Mouse (Mus musculus) gastrocnemius, postnatal 4 days (tissue): Measurements from ENCODE around the gene Dctn3. TPM values are rescaled to one million over a fixed set of nuclear protein-coding genes. Genes with fewer than 3 reads are reported as not detected.
"Not testable (repeated sequence)": the region's sequence is repeated elsewhere in the genome, so short reads cannot be mapped to it uniquely, and the experiment has no call there.

Experiments
- DNase-seq, 2 experiments: peaks; one replicate each; pipeline ENCODE4 v3.0.0; 2021 to 2022; ENCODE audit warnings: low spot score in 2 of 2, mixed read lengths in 2 of 2
- total RNA-seq, 2 experiments: library from RNA; stranded (reverse); gene quantifications; 2 replicates each; pipeline ENCODE4 v1.2.3; 2021

Gene Dctn3
- total RNA-seq, 2 experiments from 2014 or later = 49.8 to 52.9 TPM

DNA sequence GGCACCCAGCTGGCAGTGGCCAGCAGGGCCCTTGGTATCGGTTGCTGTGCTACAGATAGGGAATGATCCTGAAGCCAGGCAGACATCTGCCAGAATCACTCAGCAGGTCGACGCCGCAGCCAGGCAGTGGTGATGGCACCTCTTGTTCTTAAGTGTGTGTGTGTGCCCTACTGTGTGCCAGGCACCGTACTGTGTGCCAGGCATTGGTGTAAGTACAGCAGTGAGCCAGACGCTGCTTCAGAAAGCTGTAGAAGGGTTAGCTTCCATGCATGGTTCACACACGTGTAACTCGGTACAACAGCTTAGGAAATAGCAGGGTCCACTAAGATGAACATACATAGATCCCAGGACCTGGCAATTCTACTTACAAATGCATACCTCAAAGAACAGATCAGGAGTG is 22.7 kb downstream of the Dctn3 start:
- DNase-seq = not testable (repeated sequence)

DNA sequence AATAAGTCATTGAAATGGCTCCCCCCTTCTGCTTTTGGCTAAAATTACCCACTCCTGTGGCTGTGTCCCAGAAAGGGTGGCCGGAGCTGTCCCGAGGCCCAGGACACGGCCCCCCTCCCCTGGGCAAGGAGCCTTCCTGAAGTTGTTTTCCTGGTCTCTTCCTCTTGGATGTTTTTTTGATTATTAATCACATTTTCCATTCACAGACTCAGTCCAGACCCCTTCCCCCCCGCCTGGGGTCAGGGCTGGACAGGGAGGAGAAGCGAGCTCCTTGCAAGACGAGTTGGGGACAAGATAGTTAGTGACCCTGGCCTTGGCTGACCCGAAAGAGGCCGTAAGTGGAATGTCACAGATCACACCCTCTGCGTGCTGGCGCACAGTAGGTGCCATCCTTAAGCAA is 23.2 kb downstream of the Dctn3 start, which contains the start of gene Il11ra1:
Gene Il11ra1, plus strand, starts transcription at position 207 of the 400 bp plus-strand sequence.
- DNase-seq = not testable (repeated sequence)

DNA sequence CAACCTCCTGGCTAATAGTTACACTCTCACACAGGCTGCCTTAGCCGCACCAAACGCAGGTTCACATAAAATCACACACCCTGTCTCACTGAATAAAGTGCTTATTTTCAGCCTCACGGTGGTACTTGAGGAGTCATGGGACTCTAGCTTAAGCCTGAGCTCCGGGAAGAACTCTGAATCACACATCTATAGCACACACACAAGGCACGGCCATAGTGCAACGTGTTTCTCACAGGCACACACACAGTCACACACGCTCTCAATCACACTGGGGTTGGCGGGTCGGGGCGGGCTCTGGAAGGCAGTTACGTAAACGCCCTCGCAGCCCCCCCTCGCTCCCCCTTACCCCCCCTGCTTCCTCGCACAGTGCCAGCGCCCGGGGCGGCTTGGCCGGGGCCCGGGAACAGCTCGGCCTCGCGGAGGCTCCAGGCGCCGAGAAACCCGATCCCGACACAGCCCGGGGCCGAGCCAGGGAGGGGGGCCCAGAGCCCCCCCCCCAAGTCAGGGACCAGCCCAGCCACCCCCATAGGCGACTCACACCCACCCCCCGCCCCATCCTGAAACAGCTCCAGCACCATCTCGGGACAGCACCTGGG is 24.5 kb downstream of the Dctn3 start:
- peak in 1 of 2 experiments; percentile 50 for DNase-seq

DNA sequence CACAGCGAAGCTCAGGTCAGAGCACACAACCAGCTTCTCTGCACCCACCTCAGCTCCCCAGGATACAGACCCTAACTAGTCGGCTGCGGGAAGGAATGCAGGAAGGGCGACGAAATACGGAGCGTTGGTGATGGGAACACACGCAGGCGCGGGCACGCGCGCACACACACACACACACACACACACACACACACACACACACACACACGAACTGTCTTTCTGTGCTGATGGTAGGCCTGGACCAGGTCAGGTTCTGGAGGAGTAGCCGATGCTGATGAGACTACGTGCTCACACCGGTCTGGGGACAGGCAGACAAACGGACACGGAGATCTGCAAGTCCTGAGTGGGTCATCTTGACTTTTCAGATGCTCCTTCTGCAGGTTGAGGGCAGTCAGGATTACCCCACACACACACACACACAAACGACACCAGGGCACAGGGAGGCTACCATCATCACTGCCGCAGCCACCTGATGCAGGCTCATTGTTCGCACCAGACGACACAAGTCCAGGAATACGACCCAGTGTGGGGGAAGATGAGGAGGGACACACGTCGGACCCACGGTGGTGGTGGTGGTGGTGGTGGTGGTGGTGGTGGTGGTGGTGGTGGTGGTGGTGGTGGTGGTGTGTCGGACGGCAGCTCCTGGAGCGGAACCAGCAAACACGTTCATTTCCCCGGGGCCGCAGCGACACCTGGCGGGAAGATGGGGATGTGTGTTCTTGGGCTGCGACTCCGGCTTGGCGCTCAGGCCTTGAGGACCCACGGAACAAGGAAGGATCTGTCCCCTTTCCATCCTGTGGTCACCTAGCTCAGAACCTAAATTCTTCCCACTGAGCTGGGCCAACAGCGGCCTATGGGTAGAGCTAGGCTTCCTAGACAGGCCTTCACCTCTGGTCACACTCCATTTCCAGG is 25.8 kb downstream of the Dctn3 start, which contains the start of gene Cntfr:
Gene Cntfr, minus strand, starts transcription at position 160 of the 912 bp plus-strand sequence.
- DNase-seq = peak; percentile 76 to 81

DNA sequence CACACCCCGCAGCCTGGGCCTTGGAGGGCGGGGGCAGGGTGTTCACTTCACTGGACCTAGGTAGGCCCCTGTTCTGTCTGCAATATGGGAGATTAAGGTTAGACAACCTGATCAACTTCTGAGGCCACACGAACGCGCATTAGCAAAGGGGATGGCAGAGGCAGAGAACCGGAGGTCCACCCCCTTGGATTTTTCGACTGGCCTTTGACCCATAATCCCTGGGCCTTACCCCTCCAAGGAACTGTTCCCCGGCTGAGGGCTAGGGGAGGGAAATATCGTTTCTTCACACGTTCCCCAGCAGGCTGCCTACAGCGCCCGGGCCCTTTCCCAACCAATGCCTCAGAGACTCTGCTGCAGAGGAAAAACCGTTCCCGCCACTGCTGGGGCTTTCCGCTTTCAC is 26.5 kb downstream of the Dctn3 start:
- not testable (repeated sequence) for DNase-seq

DNA sequence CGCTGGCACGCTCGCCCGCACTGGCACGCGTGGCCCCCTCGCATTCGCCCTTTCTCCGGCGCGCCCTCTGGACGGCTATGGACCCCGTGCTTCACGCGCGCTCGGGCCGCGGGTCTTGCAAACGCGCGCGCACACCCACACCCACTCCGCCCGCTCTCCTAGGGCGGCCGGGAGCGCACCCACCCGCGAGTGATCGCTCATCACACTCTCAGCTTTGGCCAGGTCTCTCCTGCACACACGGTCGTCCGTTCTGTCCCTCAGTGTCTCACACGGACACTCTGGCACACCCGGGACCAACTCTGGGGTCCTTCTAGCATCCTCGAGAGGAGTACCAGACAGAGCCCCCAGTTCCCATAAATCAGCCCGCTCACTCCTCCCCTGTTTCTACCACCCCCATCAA is 27.2 kb downstream of the Dctn3 start:
- not testable (repeated sequence) for DNase-seq

DNA sequence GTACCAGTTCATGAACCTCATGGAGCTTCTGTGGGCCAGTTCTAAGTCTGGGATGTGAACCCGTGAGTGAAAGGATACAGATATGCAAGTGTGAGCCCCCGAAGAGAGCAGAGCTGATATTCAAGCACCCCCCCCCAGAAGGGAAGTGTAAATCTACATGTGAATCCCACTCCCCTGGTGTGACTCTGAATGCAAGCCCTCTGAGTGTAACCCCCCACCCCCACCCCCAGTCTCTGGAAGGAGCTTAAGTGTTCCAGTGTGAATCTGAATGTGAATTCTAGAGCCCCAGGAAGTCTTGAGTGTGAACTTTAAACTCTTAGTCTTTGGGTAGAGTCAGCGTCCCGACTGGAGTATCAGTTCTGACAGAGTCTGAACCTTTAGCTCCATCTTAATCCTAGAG is 29.5 kb downstream of the Dctn3 start:
- DNase-seq = not testable (repeated sequence)

DNA sequence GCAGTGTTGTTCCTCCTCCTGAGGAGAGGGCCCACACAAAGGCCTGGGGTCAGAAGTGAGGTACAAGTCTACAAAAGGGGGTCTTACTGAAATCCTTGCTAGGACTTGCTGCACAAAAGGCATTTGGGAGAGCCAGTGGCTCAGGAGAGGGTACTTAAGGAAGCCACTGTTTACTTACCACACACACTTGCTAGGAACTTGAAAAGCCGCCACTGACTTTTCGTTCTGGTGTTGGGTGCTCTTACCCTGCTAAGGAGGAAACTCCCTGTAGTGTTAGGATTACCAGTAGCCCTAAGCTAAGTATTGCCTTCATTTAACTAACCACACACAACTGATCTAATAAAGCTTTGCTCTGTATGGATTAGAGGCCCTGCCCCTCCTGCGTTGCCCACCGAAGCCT is 33.0 kb downstream of the Dctn3 start:
- DNase-seq = not testable (repeated sequence)

DNA sequence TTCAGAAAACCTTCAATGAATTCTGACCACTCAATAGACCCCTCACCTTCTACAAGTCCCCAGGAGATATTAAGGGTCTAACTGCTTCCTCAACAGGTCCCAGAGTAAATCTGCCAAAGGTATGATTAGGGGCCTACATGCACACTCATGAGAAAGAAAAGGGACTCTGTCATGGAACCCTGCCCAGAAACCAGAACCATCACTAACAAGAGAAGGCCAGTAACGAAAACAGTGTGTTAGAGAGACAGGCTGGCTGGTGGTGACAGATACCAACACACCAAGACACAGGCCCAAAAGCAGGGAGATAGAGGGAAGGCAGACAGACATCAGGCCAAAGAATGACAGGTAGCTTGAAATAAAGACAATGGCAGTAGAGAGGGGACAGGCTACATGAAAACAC is 34.4 kb downstream of the Dctn3 start:
- not testable (repeated sequence) for DNase-seq

DNA sequence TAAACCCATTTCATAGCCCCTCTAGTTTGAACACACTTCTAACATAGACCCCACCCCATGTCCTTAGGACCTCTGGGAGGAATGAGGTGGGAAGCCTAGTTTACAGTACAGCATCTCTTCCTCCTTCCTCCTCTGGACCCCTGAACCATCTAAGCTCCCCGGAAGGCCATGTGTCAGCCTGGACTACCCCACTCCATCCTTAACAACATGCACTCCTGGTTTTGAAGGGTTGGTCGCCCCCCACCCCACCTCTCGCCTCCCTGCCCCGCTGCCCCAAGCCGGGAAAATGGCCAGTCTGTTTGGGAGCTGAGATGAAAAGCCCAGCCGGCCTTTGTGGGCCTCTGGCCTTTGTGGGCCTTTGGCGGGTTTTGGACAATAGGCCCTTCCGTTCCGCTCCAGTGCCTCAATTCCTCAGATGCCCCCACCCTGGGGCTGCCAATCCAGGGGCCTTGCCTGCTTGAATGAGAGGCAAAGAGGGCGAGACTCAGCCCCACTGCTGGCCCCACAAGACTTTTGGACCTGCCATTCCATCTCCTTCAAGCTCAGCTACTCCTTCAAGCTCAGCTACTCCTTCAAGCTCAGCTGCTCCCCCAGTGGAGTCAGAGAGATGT is 37.0 kb downstream of the Dctn3 start:
- DNase-seq = not testable (repeated sequence)

DNA sequence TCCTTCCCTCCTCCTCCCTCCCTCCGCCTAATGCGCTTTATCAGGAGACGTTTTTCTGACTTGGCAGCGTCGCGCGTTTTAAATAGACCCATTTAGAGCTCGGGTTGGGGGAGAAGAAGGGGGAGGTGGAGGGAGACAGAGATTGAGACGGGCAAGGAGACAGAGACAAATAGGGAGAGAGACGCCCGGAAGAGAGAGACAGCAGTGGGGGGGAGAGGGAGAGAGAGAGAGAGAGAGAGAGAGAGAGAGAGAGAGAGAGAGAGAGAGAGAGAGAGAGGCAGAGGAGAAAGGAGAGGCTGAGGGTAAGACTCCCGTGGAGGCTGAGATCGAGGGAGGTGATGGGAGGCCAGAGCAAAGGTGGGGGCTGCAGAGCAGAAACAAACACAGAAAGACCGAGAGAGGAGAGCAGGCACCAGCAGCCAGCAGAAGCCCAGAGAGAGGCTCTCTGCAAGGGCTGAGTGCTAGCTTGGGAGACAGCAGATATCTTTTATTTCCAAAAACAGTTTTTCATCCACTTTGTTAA is 38.0 kb downstream of the Dctn3 start:
- DNase-seq = not testable (repeated sequence)

DNA sequence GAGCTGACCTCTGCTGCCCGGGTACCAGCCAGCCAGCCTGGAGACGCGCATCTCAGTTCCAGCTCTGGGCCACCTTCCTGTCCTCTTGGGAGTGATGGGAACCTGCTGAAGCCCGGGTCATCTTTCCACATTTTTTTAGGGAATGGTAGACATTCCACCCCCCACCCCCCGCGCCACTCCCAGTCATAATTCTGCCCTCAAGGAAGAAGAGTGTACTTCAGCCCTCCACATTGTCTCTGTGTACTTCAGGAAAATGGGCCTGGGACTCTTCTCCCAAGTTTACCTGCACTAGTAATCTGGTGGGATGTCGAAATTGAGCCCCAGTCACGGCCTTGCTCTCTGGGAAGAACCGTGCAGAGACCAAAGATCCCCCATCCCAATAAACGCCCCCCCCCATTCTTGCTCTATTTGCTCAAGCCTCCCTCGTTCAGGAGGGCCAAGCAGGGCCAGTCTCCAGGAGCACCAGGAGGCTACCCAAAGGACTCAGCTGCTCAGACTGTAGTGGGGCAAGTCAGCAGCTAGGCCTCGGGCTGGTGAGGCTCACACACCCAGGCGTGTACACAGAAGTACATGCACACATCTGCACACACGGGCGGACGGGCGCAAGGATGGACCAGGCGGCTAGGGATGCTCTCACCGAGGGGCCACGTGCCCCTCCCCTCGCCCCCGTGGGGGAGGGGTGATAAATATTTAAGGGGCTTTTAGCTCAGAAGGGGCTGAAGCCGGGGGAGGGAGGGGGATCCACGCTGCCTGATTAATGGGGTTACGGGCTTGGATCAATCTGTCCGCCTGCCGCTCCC is 38.6 kb downstream of the Dctn3 start:
- not testable (repeated sequence) for DNase-seq

DNA sequence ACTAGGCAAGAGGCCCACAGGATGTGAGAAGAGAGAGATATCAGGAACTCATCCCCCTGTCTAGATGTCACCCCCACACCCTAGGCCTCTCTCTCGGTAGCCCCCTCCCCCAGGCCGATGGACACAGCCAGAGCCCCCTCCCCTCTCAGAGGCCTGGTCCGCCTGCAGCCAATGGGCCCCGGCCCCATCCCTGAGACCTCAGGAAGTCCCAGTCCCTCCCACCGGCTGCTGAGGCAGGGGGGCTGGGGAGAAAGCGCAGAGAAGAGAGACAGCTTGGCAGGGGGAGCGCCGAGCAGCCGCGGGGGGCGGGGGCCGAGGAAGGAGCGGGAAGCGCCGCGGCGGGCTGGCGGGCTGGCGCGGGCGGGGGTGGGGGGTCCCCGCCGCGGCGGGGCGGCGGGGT is 39.7 kb downstream of the Dctn3 start:
- not testable (repeated sequence) for DNase-seq

DNA sequence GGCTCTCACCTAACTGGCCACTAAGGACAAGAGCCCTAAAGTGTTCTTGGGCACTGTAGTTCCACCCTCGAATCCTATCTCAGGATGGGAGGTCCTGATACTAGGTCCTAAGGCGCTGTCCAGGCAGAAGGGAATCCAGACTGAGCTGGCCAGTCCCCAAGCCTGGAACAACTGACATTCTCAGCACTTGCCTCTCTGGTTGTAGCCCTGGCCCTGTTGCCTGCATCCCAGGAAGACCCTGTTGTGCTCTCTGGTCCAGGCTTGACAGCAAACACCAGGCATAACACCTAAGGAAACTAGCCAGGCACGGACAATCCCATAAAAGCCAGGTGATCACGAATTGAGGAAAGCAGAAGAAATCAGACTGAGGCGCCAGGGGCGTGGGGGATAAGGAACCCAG is 40.2 kb downstream of the Dctn3 start:
- no peak for DNase-seq

DNA sequence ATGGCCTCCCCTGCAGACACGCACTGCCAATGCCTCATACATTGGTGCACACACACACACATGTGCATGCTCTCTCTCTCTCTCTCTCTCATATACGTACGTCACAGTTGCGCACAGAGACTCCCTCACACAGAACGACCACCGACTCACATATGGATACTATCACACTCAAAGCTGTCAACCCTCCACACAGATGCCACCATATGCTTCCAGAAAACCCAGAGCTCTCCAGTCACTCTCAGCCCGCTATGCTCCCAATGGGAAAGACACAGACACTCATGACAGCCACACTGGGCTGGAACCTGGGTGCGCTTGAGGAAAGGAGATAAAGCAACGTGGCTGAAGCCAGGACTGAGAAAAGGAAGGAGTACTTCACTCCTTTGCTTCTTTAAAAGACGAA is 41.0 kb downstream of the Dctn3 start:
- DNase-seq = no peak

DNA sequence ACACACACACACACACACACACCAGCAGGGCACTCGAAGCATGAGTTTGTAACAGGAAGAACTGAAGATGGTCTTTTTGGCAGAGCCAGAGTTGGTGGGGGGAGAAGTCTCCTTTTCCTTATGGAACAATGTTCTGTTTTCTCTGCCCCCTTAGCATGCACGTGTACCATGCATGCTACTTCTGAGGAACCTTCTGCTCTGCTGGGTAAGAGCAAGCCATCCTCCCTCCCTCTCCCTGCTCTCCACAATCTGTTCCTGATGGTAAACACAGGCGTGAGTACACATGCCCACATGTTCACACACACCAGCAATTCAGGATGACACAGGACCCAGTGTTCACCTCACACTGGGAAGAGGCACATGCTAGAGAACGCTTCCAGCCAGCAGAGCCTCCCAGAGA is 41.8 kb downstream of the Dctn3 start:
- no peak for DNase-seq

DNA sequence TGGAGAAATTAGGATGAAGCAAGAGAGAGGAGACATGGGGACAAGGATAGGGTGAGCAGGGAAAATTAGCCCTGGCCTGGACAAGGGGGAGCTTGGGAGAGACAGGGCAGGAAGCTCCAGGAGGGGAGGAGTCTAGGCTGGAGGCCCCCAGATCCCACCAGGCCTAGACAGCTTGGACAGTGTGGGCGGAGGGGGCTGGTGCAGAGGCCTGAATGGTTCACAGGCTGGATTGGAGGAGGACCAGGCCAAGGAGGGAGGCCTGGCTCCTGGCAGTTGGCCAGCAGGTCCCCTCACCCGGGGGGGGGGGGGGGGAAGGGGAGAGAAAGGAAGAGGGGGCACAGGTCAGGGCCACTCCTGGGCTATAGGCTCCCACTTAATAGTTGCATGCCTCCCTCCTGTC is 43.7 kb downstream of the Dctn3 start:
- DNase-seq = no peak

DNA sequence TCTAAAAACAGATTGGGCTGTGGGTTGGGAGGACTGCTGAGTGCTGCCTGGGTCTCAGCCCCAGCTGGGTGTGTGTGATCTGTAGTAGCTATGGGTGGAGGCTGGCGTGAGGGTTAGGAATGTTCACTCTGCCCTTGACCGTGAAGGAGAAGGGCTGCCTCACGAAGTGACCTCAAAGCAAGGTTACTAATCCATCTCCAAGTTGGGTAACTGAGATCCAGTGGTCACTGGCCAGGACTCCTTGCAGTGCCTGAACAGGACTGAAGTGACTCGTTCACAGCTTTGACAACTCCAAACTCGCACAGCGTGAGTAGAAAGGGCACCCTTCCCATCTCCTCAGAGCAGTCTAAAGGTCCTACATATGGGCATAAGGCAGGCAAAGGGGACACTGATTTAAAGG is 44.1 kb downstream of the Dctn3 start:
- no peak for DNase-seq

DNA sequence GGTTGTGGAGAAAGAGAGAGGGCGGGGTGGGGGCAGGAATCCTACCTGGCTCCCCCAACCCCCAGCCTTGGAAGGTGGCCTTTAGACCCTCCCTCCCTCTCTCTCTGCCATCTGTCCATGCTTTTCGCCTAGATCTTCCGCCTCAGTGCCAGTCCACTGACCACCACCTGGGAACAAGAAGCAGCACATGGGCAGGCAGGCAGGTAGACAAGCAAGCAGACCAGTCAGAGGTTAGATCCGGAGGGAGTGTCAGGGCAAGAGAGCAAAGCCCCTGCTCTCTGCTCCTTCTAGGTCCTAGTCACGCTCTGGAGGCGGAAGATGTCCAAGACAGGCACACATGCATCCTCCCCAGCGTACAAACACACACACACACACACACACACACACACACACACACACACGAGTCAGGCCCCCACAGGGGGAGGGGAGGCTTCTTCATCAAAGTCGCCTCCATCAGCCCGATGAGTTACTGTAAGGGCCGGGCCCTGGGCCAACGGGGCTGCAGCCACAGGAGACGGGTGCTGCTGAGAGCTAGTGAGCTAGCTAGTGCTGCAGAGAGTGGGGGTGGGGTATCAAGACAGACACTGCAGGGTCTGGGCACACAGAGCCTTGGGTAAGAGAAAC is 45.9 kb downstream of the Dctn3 start:
- DNase-seq = peak in 1 of 2 experiments; percentile 70

DNA sequence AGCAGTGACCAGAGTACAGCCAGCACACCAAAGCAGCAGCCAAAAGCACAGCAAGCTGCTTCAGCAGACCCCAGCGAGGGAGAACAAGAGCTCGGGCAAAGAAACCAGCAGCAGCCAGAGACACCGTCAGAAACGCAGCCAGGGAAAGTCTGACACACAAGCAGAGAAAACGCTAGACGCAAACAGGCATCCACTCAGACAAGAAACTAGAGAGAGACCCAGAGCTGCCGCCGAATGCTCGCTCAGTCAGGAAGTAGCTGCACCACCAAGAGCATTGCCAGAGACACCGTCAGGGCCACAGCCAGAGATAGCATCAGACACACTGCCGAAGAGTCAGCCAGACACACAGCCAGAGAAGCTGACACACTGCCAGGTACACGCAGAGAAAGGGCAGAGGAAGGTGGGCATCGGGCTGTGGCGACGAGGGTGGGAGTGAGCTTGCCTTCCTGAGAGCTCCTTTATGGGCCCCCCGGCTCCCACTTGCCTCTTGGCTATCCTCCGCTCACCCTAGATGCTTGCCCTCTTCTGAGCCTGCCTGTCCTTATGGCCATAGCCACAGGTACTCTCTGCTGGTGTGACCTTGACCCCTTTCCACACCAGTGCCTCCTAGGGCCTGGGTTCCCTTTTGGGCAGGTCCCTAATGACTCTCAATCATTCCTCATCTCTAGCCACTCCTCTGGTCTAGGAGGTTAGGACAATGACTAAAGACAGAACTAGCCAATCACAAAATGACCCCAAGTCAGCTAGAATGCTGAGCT is 46.5 kb downstream of the Dctn3 start:
- DNase-seq = no peak
